ENCODE assay signal across 8 mouse cellular contexts in genomic region chr4:155891011-155891471, GRCm38 (mm10). TPM values are rescaled to one million over a fixed set of nuclear protein-coding genes. Genes with fewer than 3 reads are reported as not detected.
DNase-seq lines count a peak whose midpoint lies in the region; ATAC-seq and TF ChIP-seq lines count a peak whose summit lies in the region.

No protein-coding gene starts in this region.

- TF ChIP-seq CTCF in heart, adult 2 months (IDR thresholded peaks at IDR 0.05): no peak
- TF ChIP-seq CTCF in C2C12 (IDR thresholded peaks at IDR 0.05; ENCODE audit: control insufficient read depth, insufficient read depth, insufficient read length): no peak
- TF ChIP-seq CTCF in olfactory bulb, adult 2 months (IDR thresholded peaks at IDR 0.05; ENCODE audit: insufficient read depth, low read depth, low read length): no peak

- ATAC-seq in forebrain, embryonic 13.5 days: no peak
- no peak for ATAC-seq in limb, embryonic 12.5 days (ENCODE audit: insufficient number of reproducible peaks, insufficient read depth, low FRiP score, low TSS enrichment, low read depth)

- H3K79me3 ChIP-seq in C2C12 (ENCODE audit: low read depth): peaks cover 37% of the 10 kb centered on the region

- intact Hi-C loops in heart, adult 2 months (cut with DNase I): loop anchor here (5.0 kb wide), 1 partner anchor 221 kb away; no protein-coding TSS in a partner anchor

- H3K4me1 ChIP-seq in heart, adult 2 months (ENCODE audit: control insufficient read depth, insufficient read depth, low read length): peaks cover 26% of the 10 kb centered on the region
- peaks cover 54% of the 10 kb centered on the region for H3K4me1 ChIP-seq in forebrain, embryonic 13.5 days
- H3K4me1 ChIP-seq in limb, embryonic 12.5 days (replicated peaks): peaks cover 43% of the 10 kb centered on the region
- H3K4me1 ChIP-seq in olfactory bulb, adult 2 months (ENCODE audit: control insufficient read depth, insufficient read depth, low read length): peaks cover 40% of the 10 kb centered on the region

- H3K9ac ChIP-seq in heart, adult 2 months (ENCODE audit: low read depth, low read length): peak overlapping the region; percentile 66
- peak overlapping the region; percentile 94 for H3K9ac ChIP-seq in forebrain, embryonic 13.5 days
- peak overlapping the region; percentile 83 for H3K9ac ChIP-seq in limb, embryonic 12.5 days (replicated peaks)

- H3K27ac ChIP-seq in heart, adult 2 months: peak overlapping the region; percentile 96
- no peak overlapping the region for H3K27ac ChIP-seq in forebrain, embryonic 13.5 days
- peak overlapping the region; percentile 94 for H3K27ac ChIP-seq in limb, embryonic 12.5 days
- no peak overlapping the region for H3K27ac ChIP-seq in olfactory bulb, adult 2 months (ENCODE audit: insufficient read depth, low read depth, low read length)

- no peaks in the 10 kb centered on the region for H3K27me3 ChIP-seq in heart, adult 2 months (ENCODE audit: control insufficient read depth, insufficient read depth, low read length)
- no peaks in the 10 kb centered on the region for H3K27me3 ChIP-seq in C2C12 (ENCODE audit: control insufficient read depth, insufficient read depth, insufficient read length)
- H3K27me3 ChIP-seq in forebrain, embryonic 13.5 days: no peaks in the 10 kb centered on the region
- H3K27me3 ChIP-seq in limb, embryonic 12.5 days: no peaks in the 10 kb centered on the region

- no peak for TF ChIP-seq POLR2A in heart, adult 2 months (IDR thresholded peaks at IDR 0.05; ENCODE audit: insufficient read depth, low read depth, low read length)
- no peak for TF ChIP-seq POLR2A in olfactory bulb, adult 2 months (IDR thresholded peaks at IDR 0.05; ENCODE audit: insufficient read depth, low read depth, low read length)

- peak overlapping the region; percentile 99 for H3K4me2 ChIP-seq in forebrain, embryonic 13.5 days
- peak overlapping the region; percentile 94 for H3K4me2 ChIP-seq in limb, embryonic 12.5 days

- peaks cover 3% of the 10 kb centered on the region for H3K36me3 ChIP-seq in heart, adult 2 months (ENCODE audit: control insufficient read depth, insufficient read depth, low read length)
- H3K36me3 ChIP-seq in C2C12 (ENCODE audit: control insufficient read depth, insufficient read depth): peaks cover 34% of the 10 kb centered on the region
- peaks cover 44% of the 10 kb centered on the region for H3K36me3 ChIP-seq in forebrain, embryonic 13.5 days (ENCODE audit: poor library complexity, severe bottlenecking)
- H3K36me3 ChIP-seq in limb, embryonic 12.5 days: peaks cover 38% of the 10 kb centered on the region

- peaks cover 10% of the 10 kb centered on the region; the same call in 1 of the 2 replicates for H3K79me2 ChIP-seq in heart, adult 2 months (replicated peaks; ENCODE audit: control insufficient read depth, insufficient read depth, low read length)
- H3K79me2 ChIP-seq in C2C12 (ENCODE audit: control insufficient read depth, insufficient read depth): peaks cover 65% of the 10 kb centered on the region

- no peaks in the 10 kb centered on the region for H3K9me3 ChIP-seq in forebrain, embryonic 13.5 days (replicated peaks)
- H3K9me3 ChIP-seq in limb, embryonic 12.5 days: no peaks in the 10 kb centered on the region

- no peak for TF ChIP-seq EP300 in heart, adult 2 months (IDR thresholded peaks at IDR 0.05; ENCODE audit: insufficient read depth, low read depth, low read length)

- WGBS in heart, adult 2 months: 1% methylated on average over 34 of the region's 34 CpGs
- WGBS in forebrain, embryonic 13.5 days: 2% methylated on average over 34 of the region's 34 CpGs
- under 1% methylated on average over 34 of the region's 34 CpGs for WGBS in limb, embryonic 12.5 days
- under 1% methylated on average over 34 of the region's 34 CpGs for WGBS in olfactory bulb, adult 2 months

- H3K4me3 ChIP-seq in heart, adult 2 months: peak overlapping the region; percentile 96
- H3K4me3 ChIP-seq in C2C12 (ENCODE audit: insufficient read depth, poor library complexity, severe bottlenecking): peak overlapping the region; percentile 85
- peak overlapping the region; percentile 96 for H3K4me3 ChIP-seq in forebrain, embryonic 13.5 days
- H3K4me3 ChIP-seq in limb, embryonic 12.5 days (replicated peaks): peak overlapping the region; percentile 93
- H3K4me3 ChIP-seq in olfactory bulb, adult 2 months (ENCODE audit: insufficient read depth, low read depth, low read length): peak overlapping the region; percentile 91

- no peak for DNase-seq in heart, adult 2 months
- no peak for DNase-seq in heart, adult 8-10 months (ENCODE audit: low spot score)
- DNase-seq in left cerebral cortex, adult 9 months (ENCODE audit: low spot score in 2 of 2): no peak
- no peak for DNase-seq in cerebellum, adult 8-10 months

- peak overlapping the region; percentile 93 for H3ac ChIP-seq in C2C12 (ENCODE audit: control insufficient read depth, insufficient read length, low read depth)

TF ChIP-seq in C2C12, 6 proteins besides CTCF, POLR2A, EP300 and RAD21:
- no peak for TF ChIP-seq FOSL1 (IDR thresholded peaks at IDR 0.05; ENCODE audit: insufficient read depth, low read length, poor library complexity, severe bottlenecking)
- no peak for TF ChIP-seq USF1 (IDR thresholded peaks at IDR 0.05; ENCODE audit: low read depth)
- TF ChIP-seq CEBPB (IDR thresholded peaks at IDR 0.05; ENCODE audit: low read depth): no peak
- TF ChIP-seq MYOG (IDR thresholded peaks at IDR 0.05; ENCODE audit: control insufficient read depth, extremely low read depth, insufficient read length): no peak
- no peak for TF ChIP-seq MYOD1 (IDR thresholded peaks at IDR 0.05; ENCODE audit: control insufficient read depth, insufficient read length, low read depth)
- TF ChIP-seq MAX (IDR thresholded peaks at IDR 0.05): no peak

RNA-seq across cellular contexts. Expression of gene Pusl1, which starts 0.5 kb away (rescaled TPM):
- total RNA-seq in heart, adult 2 months (2021): 10 to 100 TPM in 1 of 2 experiments, 1 to 10 TPM in 1; 9.4 to 10.1 TPM
- 19.9 and 31.3 TPM in 2 replicates for polyA plus RNA-seq in heart, adult 2 months (2012; rRNA removed)
- 10 to 100 TPM in 3 of 4 experiments, 1 to 10 TPM in 1; 9.6 to 11.9 (median 10.9) TPM for total RNA-seq in heart, adult 8-10 months (2022)
- polyA plus RNA-seq in C2C12 (2012; fragmentation: generic; extraction: Trizol): 30.7 TPM
- polyA plus RNA-seq in forebrain, embryonic 13.5 days (2015; fragmentation: Nextera tagmentation; extraction: Ambion mirVana): 46.5 and 54.2 TPM in 2 replicates
- polyA plus RNA-seq in limb, embryonic 12.5 days (2016; fragmentation: Nextera tagmentation; extraction: Ambion mirVana): 45.4 and 48.5 TPM in 2 replicates
- not detected in 2 replicates for polyA plus RNA-seq in olfactory bulb, adult 2 months (2012; ENCODE audit: insufficient read depth, insufficient read length, low replicate concordance, missing spikeins)

RNA-seq across cellular contexts. Expression of gene Acap3, which starts 0.6 kb away (rescaled TPM):
- total RNA-seq in heart, adult 2 months (2021): 10 to 100 TPM in 1 of 2 experiments, 1 to 10 TPM in 1; 9.7 to 11.3 TPM
- 19.2 and 20.0 TPM in 2 replicates for polyA plus RNA-seq in heart, adult 2 months (2012; rRNA removed)
- 10 to 100 TPM in 2 of 4 experiments, 1 to 10 TPM in 2; 9.5 to 13.8 (median 10.9) TPM for total RNA-seq in heart, adult 8-10 months (2022)
- 31.0 TPM for polyA plus RNA-seq in C2C12 (2012; fragmentation: generic; extraction: Trizol)
- polyA plus RNA-seq in forebrain, embryonic 13.5 days (2015; fragmentation: Nextera tagmentation; extraction: Ambion mirVana): 51.0 and 56.7 TPM in 2 replicates
- 18.4 and 25.5 TPM in 2 replicates for polyA plus RNA-seq in limb, embryonic 12.5 days (2016; fragmentation: Nextera tagmentation; extraction: Ambion mirVana)
- polyA plus RNA-seq in olfactory bulb, adult 2 months (2012; ENCODE audit: insufficient read depth, insufficient read length, low replicate concordance, missing spikeins): not detected in 2 replicates

RNA-seq across cellular contexts. Expression of gene Ints11, which starts 21.7 kb away (rescaled TPM):
- total RNA-seq in heart, adult 2 months (2021): 10 to 100 TPM; 15.3 to 17.4 TPM
- polyA plus RNA-seq in heart, adult 2 months (2012; rRNA removed): 15.8 and 23.2 TPM in 2 replicates
- total RNA-seq in heart, adult 8-10 months (2022): 10 to 100 TPM; 13.9 to 14.5 (median 14.1) TPM
- 68.4 TPM for polyA plus RNA-seq in C2C12 (2012; fragmentation: generic; extraction: Trizol)
- polyA plus RNA-seq in forebrain, embryonic 13.5 days (2015; fragmentation: Nextera tagmentation; extraction: Ambion mirVana): 96.2 and 106 TPM in 2 replicates
- 82.0 and 82.9 TPM in 2 replicates for polyA plus RNA-seq in limb, embryonic 12.5 days (2016; fragmentation: Nextera tagmentation; extraction: Ambion mirVana)
- polyA plus RNA-seq in olfactory bulb, adult 2 months (2012; ENCODE audit: insufficient read depth, insufficient read length, low replicate concordance, missing spikeins): not detected in 2 replicates

RNA-seq across cellular contexts. Expression of gene Cptp, which starts 21.8 kb away (rescaled TPM):
- 1 to 10 TPM; 5.1 to 6.9 TPM for total RNA-seq in heart, adult 2 months (2021)
- 8.9 and 12.4 TPM in 2 replicates for polyA plus RNA-seq in heart, adult 2 months (2012; rRNA removed)
- total RNA-seq in heart, adult 8-10 months (2022): 1 to 10 TPM; 7.3 to 9.9 (median 8.6) TPM
- 11.8 TPM for polyA plus RNA-seq in C2C12 (2012; fragmentation: generic; extraction: Trizol)
- polyA plus RNA-seq in forebrain, embryonic 13.5 days (2015; fragmentation: Nextera tagmentation; extraction: Ambion mirVana): 19.1 and 22.3 TPM in 2 replicates
- polyA plus RNA-seq in limb, embryonic 12.5 days (2016; fragmentation: Nextera tagmentation; extraction: Ambion mirVana): 13.6 and 14.2 TPM in 2 replicates
- polyA plus RNA-seq in olfactory bulb, adult 2 months (2012; ENCODE audit: insufficient read depth, insufficient read length, low replicate concordance, missing spikeins): not detected in 2 replicates

RNA-seq across cellular contexts. Expression of gene Tas1r3, which starts 27.9 kb away (rescaled TPM):
- total RNA-seq in heart, adult 2 months (2021): under 1 TPM; 0.13 to 0.16 TPM
- polyA plus RNA-seq in heart, adult 2 months (2012; rRNA removed): 0.32 and 0.35 TPM in 2 replicates
- total RNA-seq in heart, adult 8-10 months (2022): under 1 TPM; 0.17 to 0.19 (median 0.19) TPM
- polyA plus RNA-seq in C2C12 (2012; fragmentation: generic; extraction: Trizol): 0.08 TPM
- polyA plus RNA-seq in forebrain, embryonic 13.5 days (2015; fragmentation: Nextera tagmentation; extraction: Ambion mirVana): 0.58 and 0.72 TPM in 2 replicates
- 0.39 and 0.74 TPM in 2 replicates for polyA plus RNA-seq in limb, embryonic 12.5 days (2016; fragmentation: Nextera tagmentation; extraction: Ambion mirVana)
- polyA plus RNA-seq in olfactory bulb, adult 2 months (2012; ENCODE audit: insufficient read depth, insufficient read length, low replicate concordance, missing spikeins): not detected in 2 replicates

Comparison
In these comparisons a context has a peak if more than half of its experiments do, and no peak if none do; other contexts are left out.
1. H3K27ac ChIP-seq: peak in heart, adult 2 months (single experiment) and limb, embryonic 12.5 days (single experiment); none in forebrain, embryonic 13.5 days (single experiment) and olfactory bulb, adult 2 months (single experiment).
2. RNA of gene Pusl1, which starts 0.5 kb away (polyA plus RNA-seq): 46.5 to 54.2 TPM in forebrain, embryonic 13.5 days, 45.4 to 48.5 TPM in limb, embryonic 12.5 days, 19.9 to 31.3 TPM in heart, adult 2 months and 30.7 TPM in C2C12 (single experiment); not detected in olfactory bulb, adult 2 months; every median in the first group is over 10 times any median in the second.
3. Peak in every context shown above with its lines, with median percentiles within 50 percentile points of each other: H3K4me3 ChIP-seq and H3K9ac ChIP-seq.